Mouse (Mus musculus) kidney, adult 2 months (tissue): ENCODE data around the gene Lonp2. TPM values are rescaled to one million over a fixed set of nuclear protein-coding genes. Genes with fewer than 3 reads are reported as not detected.
A peak's percentile ranks its signal among the peaks of the same experiment; 100 is the strongest.

ENCODE experiments used
- DNase-seq: peaks from one replicate; pipeline ENCODE4 v3.0.0; 2021
- H3K27ac ChIP-seq: fragments of 200-500 bp; 2 replicates; pipeline ENCODE4 v1.5.1; 2012; ENCODE audit warnings: low read depth, low read length, control low read depth, inconsistent platforms; ENCODE audit not compliant: insufficient read depth
- H3K27me3 ChIP-seq: fragments of 200-500 bp; replicated peaks from 2 replicates; pipeline ENCODE4 v1.6.1; 2012; ENCODE audit warnings: mild to moderate bottlenecking, moderate library complexity, low read length, inconsistent platforms; ENCODE audit not compliant: control insufficient read depth, insufficient read depth
- H3K36me3 ChIP-seq: fragments of 200-500 bp; 2 replicates; pipeline ENCODE4 v1.6.1; 2012; ENCODE audit warnings: mild to moderate bottlenecking, moderate library complexity, low read length, inconsistent platforms; ENCODE audit not compliant: control insufficient read depth, insufficient read depth
- H3K4me1 ChIP-seq: fragments of 200-500 bp; 2 replicates; pipeline ENCODE4 v1.6.1; 2011; ENCODE audit warnings: low read length; ENCODE audit not compliant: control insufficient read depth, insufficient read depth
- H3K4me3 ChIP-seq: fragments of 200-500 bp; 2 replicates; pipeline ENCODE4 v1.5.1; 2011; ENCODE audit warnings: mild to moderate bottlenecking, low read depth, low read length, control low read depth; ENCODE audit not compliant: insufficient read depth
- CTCF ChIP-seq: fragments of 200-500 bp; conservative IDR thresholded peaks from 2 replicates; pipeline ENCODE4 v1.5.1; 2011; ENCODE audit warnings: low read depth, mild to moderate bottlenecking, control low read depth, low read length, moderate library complexity, mixed read lengths; ENCODE audit not compliant: insufficient read depth, insufficient read length
- POLR2A ChIP-seq: fragments of 200-500 bp; IDR thresholded peaks from one replicate; pipeline ENCODE4 v1.6.1; 2011; ENCODE audit warnings: low read depth, low read length, control low read depth
- WGBS: fragments of 180-500 bp; shearing (Covaris S2); methylation state at CpG from one replicate; pipeline ENCODE4 v1.1.7; 2018; 5-methylcytosine and 5-hydroxymethylcytosine counted together
- polyA plus RNA-seq: library from polyadenylated mRNA; depleted of rRNA; stranded (reverse); fragments of >200 nt; gene quantifications from 2 replicates; pipeline ENCODE4 v1.2.3, GENCODE M21; 2012

The Lonp2 gene
- polyA plus RNA-seq, 1 experiment = 82.9 TPM

- no peak overlapping the region for H3K4me3 ChIP-seq
- TF ChIP-seq POLR2A (no peak), CTCF (no peak)
- 52% methylated on average over 1 of the region's 1 CpGs for WGBS
- H3K27me3 ChIP-seq = no peaks in the 10 kb centered on the region
- no peaks in the 10 kb centered on the region for H3K36me3 ChIP-seq
- DNase-seq = no peak
- H3K4me1 ChIP-seq = peaks cover 30% of the 10 kb centered on the region
- H3K27ac ChIP-seq = no peak overlapping the region; the same call in 1 of the 2 replicates
Observed at GRCm38 (mm10) chr8:86734954-86735353, 111.1 kb downstream of the Lonp2 start.

- Histone ChIP-seq H3K4me1 (peaks cover 26% of the 10 kb centered on the region), H3K4me3 (no peak overlapping the region), H3K27ac (no peak overlapping the region), H3K27me3 (no peaks in the 10 kb centered on the region), H3K36me3 (no peaks in the 10 kb centered on the region)
- 19% methylated on average over 3 of the region's 3 CpGs for WGBS
- TF ChIP-seq CTCF (no peak), POLR2A (no peak)
- DNase-seq = no peak
Observed at GRCm38 (mm10) chr8:86735446-86736111, 111.7 kb downstream of the Lonp2 start.

- TF ChIP-seq CTCF (no peak), POLR2A (no peak)
- Histone ChIP-seq H3K4me3 (no peak overlapping the region), H3K4me1 (peaks cover 18% of the 10 kb centered on the region; the same call in 1 of the 2 replicates), H3K27me3 (no peaks in the 10 kb centered on the region), H3K36me3 (no peaks in the 10 kb centered on the region), H3K27ac (no peak overlapping the region)
- DNase-seq = no peak
Observed at GRCm38 (mm10) chr8:86740899-86741298, 117.1 kb downstream of the Lonp2 start.

GRCm38 (mm10) chr8:86741627-86742026, 117.8 kb downstream of the Lonp2 start:
- Histone ChIP-seq H3K27me3 (no peaks in the 10 kb centered on the region), H3K4me3 (no peak overlapping the region), H3K4me1 (peaks cover 18% of the 10 kb centered on the region; the same call in 1 of the 2 replicates), H3K27ac (no peak overlapping the region), H3K36me3 (no peaks in the 10 kb centered on the region)
- no peak for DNase-seq
- TF ChIP-seq POLR2A (no peak), CTCF (no peak)

GRCm38 (mm10) chr8:86742605-86743345, 118.9 kb downstream of the Lonp2 start:
- peaks cover 21% of the 10 kb centered on the region; the same call in 1 of the 2 replicates for H3K4me1 ChIP-seq
- no peaks in the 10 kb centered on the region for H3K36me3 ChIP-seq
- 68% methylated on average over 7 of the region's 7 CpGs for WGBS
- DNase-seq = no peak
- H3K27me3 ChIP-seq = no peaks in the 10 kb centered on the region
- H3K27ac ChIP-seq = no peak overlapping the region
- TF ChIP-seq POLR2A (no peak), CTCF (no peak)
- H3K4me3 ChIP-seq = no peak overlapping the region

- peak; percentile 72 for DNase-seq
- Histone ChIP-seq H3K27ac (peak overlapping the region; percentile 91), H3K27me3 (no peaks in the 10 kb centered on the region), H3K36me3 (no peaks in the 10 kb centered on the region), H3K4me1 (peaks cover 18% of the 10 kb centered on the region; the same call in 1 of the 2 replicates), H3K4me3 (peak overlapping the region; percentile 76)
- 7% methylated on average over 18 of the region's 18 CpGs for WGBS
- TF ChIP-seq POLR2A (no peak), CTCF (no peak)
Observed at GRCm38 (mm10) chr8:86744313-86745220, 120.7 kb downstream of the Lonp2 start.
